Mouse (Mus musculus) lung, embryonic 15.5 days (tissue): Measurements from ENCODE around the gene Kmt2e. TPM values are rescaled to one million over a fixed set of nuclear protein-coding genes. Genes with fewer than 3 reads are reported as not detected.

Source experiments
- ATAC-seq: fragments of 200-750 bp; cut with Nextera tagmentation; 2 replicates; pipeline ENCODE4 v1.8.0; 2017; ENCODE audit warnings: moderate number of reproducible peaks, borderline replicate concordance; ENCODE audit not compliant: low FRiP score, low TSS enrichment; ENCODE audit errors: extremely low read depth
- H3K27ac ChIP-seq: fragments of 300-500 bp; sonication (generic); 2 replicates; pipeline ENCODE4 v1.5.1; 2015; ENCODE audit warnings: moderate library complexity, mild to moderate bottlenecking, inconsistent platforms
- H3K27me3 ChIP-seq: fragments of 300-500 bp; sonication (generic); 2 replicates; pipeline ENCODE4 v1.6.1; 2015; ENCODE audit warnings: inconsistent platforms
- H3K36me3 ChIP-seq: fragments of 300-500 bp; sonication (generic); 2 replicates; pipeline ENCODE4 v1.6.1; 2015; ENCODE audit warnings: inconsistent platforms
- H3K4me1 ChIP-seq: fragments of 300-500 bp; sonication (generic); 2 replicates; pipeline ENCODE4 v1.6.1; 2015; ENCODE audit warnings: inconsistent platforms
- H3K4me2 ChIP-seq: fragments of 300-500 bp; sonication (generic); 2 replicates; pipeline ENCODE4 v1.6.1; 2015; ENCODE audit warnings: inconsistent platforms, mild to moderate bottlenecking, moderate library complexity
- H3K4me3 ChIP-seq: fragments of 300-500 bp; sonication (generic); 2 replicates; pipeline ENCODE4 v1.5.1; 2015; ENCODE audit warnings: mild to moderate bottlenecking, inconsistent platforms
- H3K9ac ChIP-seq: fragments of 300-500 bp; sonication (generic); 2 replicates; pipeline ENCODE4 v1.6.1; 2015; ENCODE audit warnings: inconsistent platforms
- H3K9me3 ChIP-seq: fragments of 300-500 bp; sonication (generic); 2 replicates; pipeline ENCODE4 v1.6.1; 2016; ENCODE audit warnings: inconsistent platforms
- WGBS: fragments of 180-500 bp; shearing (Covaris S2); methylation state at CpG from one replicate; pipeline ENCODE4 v1.1.7; 2015; 5-methylcytosine and 5-hydroxymethylcytosine counted together
- polyA plus RNA-seq: library from polyadenylated mRNA; unstranded; fragments of >200 nt; fragmentation: Nextera tagmentation; extraction: Ambion mirVana; gene quantifications from 2 replicates; pipeline ENCODE4 v1.2.1, GENCODE M21; 2015

Kmt2e gene
- polyA plus RNA-seq, 1 experiment from 2014 or later: 99.4 TPM

DNA sequence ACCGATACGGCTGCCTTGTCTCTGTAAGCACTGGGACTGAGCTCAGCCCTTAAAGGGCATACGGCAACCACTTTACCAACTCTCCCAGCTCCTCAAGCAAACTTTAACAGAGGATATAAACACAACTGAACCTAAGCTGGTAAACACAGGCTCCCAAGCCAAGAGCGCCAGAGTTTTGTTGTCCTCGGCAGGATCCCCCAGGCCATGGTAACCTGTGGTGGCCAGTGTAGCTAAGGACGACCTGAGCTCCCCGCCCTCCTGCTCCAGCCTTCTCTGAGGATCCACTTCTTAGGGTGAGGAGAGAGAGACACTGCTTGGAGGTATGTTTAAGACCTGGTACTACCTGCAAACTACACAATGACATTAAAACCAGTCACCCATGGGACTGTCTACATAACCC lies 78.3 kb downstream of the Kmt2e start:
- 89% methylated on average over 7 of the region's 7 CpGs for WGBS
- Histone ChIP-seq H3K4me3 (no peak overlapping the region), H3K27me3 (no peaks in the 10 kb centered on the region), H3K4me2 (no peak overlapping the region), H3K4me1 (no peaks in the 10 kb centered on the region), H3K27ac (no peak overlapping the region), H3K36me3 (peaks cover 28% of the 10 kb centered on the region; the same call in 1 of the 2 replicates), H3K9me3 (no peaks in the 10 kb centered on the region), H3K9ac (no peak overlapping the region)
- ATAC-seq: no peak

DNA sequence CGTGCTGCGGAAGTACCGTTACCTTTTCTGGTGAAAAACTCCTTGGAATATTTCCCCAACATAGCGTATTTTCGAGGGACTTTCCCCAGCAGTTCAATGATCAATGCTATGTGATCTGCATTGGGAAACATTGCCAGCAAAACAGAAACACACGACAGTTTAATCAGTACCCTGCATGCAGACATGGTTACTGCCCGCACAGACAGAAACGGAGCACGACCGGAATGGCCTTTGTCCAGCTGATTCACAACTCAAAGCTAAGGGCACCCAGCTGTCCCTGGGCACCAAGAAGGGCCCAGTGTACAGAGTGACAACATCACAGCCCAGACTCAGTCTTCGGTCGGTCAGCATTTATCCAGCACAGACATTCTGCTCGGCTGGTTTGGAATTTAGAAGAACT lies 79.2 kb downstream of the Kmt2e start:
- H3K27me3 ChIP-seq: no peaks in the 10 kb centered on the region
- peaks cover under 1% of the 10 kb centered on the region for H3K4me1 ChIP-seq
- no peak overlapping the region for H3K4me2 ChIP-seq
- no peaks in the 10 kb centered on the region for H3K9me3 ChIP-seq
- no peak overlapping the region for H3K27ac ChIP-seq
- no peak for ATAC-seq
- no peak overlapping the region for H3K9ac ChIP-seq
- H3K36me3 ChIP-seq: peaks cover 28% of the 10 kb centered on the region; the same call in 1 of the 2 replicates
- no peak overlapping the region for H3K4me3 ChIP-seq
- 93% methylated on average over 13 of the region's 13 CpGs for WGBS

DNA sequence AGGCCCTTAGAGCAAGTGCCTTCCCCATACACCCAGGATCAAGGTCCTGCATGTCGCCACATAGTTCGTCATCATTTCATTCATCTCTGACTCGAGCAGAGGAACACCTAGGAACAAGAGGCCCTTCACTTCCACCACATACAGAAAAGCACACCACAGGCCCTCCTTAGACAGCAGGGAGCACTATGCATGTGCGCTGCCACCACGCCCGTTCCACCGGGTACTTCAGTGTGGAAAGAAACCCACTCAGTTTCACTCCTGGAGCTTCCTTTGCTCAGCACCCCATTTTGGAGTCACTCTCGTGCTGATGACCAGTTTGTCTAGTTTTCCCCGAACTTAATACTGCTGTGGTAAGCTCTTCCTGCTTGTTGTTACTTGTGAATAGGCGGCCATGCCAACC lies 80.8 kb downstream of the Kmt2e start:
- Histone ChIP-seq H3K27ac (no peak overlapping the region), H3K9ac (no peak overlapping the region), H3K4me2 (no peak overlapping the region), H3K4me1 (peaks cover 14% of the 10 kb centered on the region), H3K4me3 (no peak overlapping the region), H3K9me3 (no peaks in the 10 kb centered on the region), H3K27me3 (no peaks in the 10 kb centered on the region), H3K36me3 (peaks cover 26% of the 10 kb centered on the region; the same call in 1 of the 2 replicates)
- no peak for ATAC-seq
- WGBS: 83% methylated on average over 10 of the region's 10 CpGs

DNA sequence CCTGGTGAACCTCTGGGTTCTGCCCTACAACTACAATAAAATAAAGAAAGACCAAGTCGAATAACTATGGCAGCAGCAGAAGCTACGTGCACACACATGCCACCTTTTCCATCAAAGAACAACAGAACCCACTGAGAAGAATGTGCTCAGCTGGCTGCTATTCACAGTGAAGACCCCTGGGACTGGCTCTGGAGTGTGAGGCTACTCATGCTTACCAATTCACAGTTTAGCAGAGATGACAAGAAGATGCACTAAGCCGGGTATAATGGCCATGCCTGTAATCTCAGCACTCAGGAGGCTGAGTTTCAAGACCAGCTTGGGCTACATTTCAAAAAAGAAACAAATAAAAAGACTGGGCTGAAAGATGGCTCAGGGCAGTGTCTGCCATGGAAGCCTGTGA lies 82.7 kb downstream of the Kmt2e start:
- Histone ChIP-seq H3K4me2 (no peak overlapping the region), H3K4me1 (peaks cover 14% of the 10 kb centered on the region), H3K4me3 (no peak overlapping the region), H3K27me3 (no peaks in the 10 kb centered on the region), H3K36me3 (peaks cover 25% of the 10 kb centered on the region; the same call in 1 of the 2 replicates), H3K9me3 (no peaks in the 10 kb centered on the region), H3K27ac (no peak overlapping the region), H3K9ac (no peak overlapping the region)
- no peak for ATAC-seq
- WGBS: 82% methylated on average over 3 of the region's 3 CpGs

DNA sequence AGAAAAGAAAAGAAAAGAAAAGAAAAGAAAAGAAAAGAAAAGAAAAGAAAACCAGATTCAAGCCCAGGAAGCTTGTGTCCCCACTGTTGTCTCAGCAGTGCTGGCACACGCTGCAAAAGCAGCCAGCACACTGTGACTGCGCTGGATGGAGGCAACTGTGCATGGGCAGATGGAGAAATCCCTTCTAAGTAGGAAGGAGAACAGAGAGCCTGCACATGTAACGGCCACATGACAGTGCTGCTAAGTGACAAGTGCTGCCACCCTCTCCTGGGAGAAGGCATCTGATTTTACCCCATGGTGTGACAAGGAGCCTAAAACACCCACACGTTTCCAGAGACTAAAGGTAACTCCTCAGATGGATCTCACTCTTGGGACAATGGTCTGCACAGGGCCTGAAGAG lies 83.6 kb downstream of the Kmt2e start:
- peaks cover 14% of the 10 kb centered on the region for H3K4me1 ChIP-seq
- WGBS: 71% methylated on average over 4 of the region's 4 CpGs
- H3K9ac ChIP-seq: no peak overlapping the region
- no peak overlapping the region for H3K27ac ChIP-seq
- no peak overlapping the region for H3K4me3 ChIP-seq
- H3K27me3 ChIP-seq: no peaks in the 10 kb centered on the region
- peaks cover 23% of the 10 kb centered on the region; the same call in 1 of the 2 replicates for H3K36me3 ChIP-seq
- no peak for ATAC-seq
- H3K4me2 ChIP-seq: no peak overlapping the region
- no peaks in the 10 kb centered on the region for H3K9me3 ChIP-seq

DNA sequence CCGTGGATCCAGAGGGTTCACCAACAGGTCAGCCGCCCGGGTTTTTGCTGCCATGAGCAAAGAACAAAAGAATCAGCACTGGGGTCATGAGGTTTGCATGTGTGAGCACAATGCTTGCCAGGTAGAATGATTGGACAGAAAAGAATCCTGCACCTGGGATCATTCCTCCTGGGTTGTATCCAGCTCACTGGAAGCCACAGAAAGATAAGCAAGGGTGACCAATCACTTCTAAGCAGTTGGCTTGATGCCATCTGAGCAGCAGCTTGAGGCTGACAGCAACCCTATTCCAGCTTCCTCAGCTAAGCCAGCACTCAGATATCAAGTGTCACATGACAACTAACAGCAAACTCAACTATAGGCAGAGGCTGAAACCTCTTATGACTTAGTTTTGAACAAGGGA lies 84.4 kb downstream of the Kmt2e start:
- Histone ChIP-seq H3K4me2 (no peak overlapping the region), H3K36me3 (peaks cover 18% of the 10 kb centered on the region), H3K9ac (no peak overlapping the region), H3K27me3 (no peaks in the 10 kb centered on the region), H3K27ac (0 out of 2 replicates have a peak overlapping the region, but pooled peaks have one; percentile 2), H3K9me3 (no peaks in the 10 kb centered on the region), H3K4me3 (no peak overlapping the region), H3K4me1 (peaks cover 14% of the 10 kb centered on the region)
- WGBS: 25% methylated on average over 3 of the region's 3 CpGs
- ATAC-seq: peak; percentile 77; the same call in 1 of the 2 replicates

DNA sequence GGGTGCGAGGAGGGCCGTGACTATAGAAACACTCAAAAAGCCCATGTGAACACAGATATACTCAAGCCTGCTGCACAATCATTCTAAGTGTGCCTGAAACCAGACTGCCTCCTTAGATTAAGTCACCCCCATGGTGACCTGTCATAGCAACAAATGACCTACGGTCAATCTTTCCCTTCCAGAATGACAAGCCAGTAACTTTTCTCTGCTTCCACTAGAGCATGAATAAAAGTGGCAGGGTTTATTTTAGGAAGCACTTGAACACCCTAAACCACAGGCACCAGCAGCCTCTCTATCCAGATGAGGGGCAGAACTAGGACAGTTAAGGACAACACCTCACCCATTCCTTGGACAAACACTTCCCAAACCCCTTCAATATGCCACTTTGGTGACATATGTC lies 85.4 kb downstream of the Kmt2e start:
- no peak for ATAC-seq

DNA sequence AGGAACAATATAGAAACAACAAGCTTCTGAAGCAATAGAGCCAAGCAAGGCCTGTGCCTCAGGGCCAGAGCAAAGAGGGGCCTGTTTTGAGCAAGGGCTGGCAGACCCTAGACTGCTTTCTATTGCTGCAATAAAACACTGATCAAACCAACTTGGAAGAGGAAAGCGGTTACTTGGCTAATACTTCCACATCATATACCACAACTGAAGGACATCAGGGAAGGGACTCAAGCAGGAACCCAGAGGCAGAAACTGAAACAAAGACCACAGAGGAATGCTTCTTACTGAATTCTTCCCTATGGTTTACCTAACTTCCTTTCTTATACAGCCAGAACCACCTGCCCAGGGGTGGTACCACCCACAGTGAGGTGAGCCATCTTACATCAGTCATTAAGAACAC lies 87.4 kb downstream of the Kmt2e start:
- Histone ChIP-seq H3K27me3 (no peaks in the 10 kb centered on the region), H3K27ac (no peak overlapping the region), H3K9ac (no peak overlapping the region), H3K36me3 (peaks cover 11% of the 10 kb centered on the region), H3K9me3 (no peaks in the 10 kb centered on the region), H3K4me1 (peaks cover 14% of the 10 kb centered on the region), H3K4me2 (no peak overlapping the region), H3K4me3 (no peak overlapping the region)
- WGBS: 88% methylated on average over 1 of the region's 1 CpGs
- no peak for ATAC-seq

More for the DNA sequence above, 85.4 kb downstream of the Kmt2e start:
- no peak overlapping the region for H3K27ac ChIP-seq
- peaks cover 14% of the 10 kb centered on the region for H3K4me1 ChIP-seq
- 91% methylated on average over 3 of the region's 3 CpGs for WGBS
- H3K27me3 ChIP-seq: no peaks in the 10 kb centered on the region
- no peaks in the 10 kb centered on the region for H3K9me3 ChIP-seq
- H3K36me3 ChIP-seq: peaks cover 15% of the 10 kb centered on the region
- no peak overlapping the region for H3K4me2 ChIP-seq
- no peak overlapping the region for H3K9ac ChIP-seq
- H3K4me3 ChIP-seq: no peak overlapping the region

DNA sequence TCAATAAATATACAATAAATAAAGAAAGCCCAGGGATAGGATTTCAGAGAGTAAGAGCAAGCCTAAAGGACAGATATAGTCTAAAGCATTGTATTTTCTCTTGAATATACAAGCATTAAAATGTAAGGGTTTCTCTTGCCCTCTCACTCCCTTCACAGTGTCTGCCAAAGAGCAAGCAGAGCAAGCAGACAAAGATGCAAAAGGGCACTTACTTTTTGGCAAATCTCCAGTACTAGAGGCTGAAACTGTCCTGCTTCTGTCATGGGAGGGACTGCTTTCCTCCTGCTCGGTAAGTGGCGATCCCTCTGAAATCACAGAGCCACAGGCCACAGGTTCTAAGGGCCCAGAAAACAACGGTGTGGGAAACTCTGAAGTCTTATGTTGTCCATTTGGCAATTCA lies 89.7 kb downstream of the Kmt2e start:
- ATAC-seq: no peak

DNA sequence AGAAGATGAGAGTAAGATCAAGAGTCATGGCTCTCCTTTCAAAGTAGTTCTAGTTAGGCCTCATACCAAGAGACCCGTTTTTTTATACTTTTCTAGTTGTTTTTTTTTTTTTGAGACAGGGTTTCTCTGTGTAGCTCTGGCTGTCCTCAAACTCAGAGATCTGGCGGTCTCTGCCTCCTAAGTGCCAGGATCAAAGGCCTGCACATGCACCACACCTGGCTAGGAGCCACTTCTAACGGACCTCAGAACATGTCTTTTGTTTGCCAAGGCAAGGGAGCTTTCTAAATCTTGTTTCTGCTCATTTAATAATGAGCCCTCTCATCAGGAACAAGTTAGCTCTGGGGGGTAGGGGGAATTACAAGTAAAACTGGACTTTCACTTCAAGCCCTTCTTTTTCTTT lies 90.4 kb downstream of the Kmt2e start:
- Histone ChIP-seq H3K4me1 (peaks cover 2% of the 10 kb centered on the region), H3K4me2 (no peak overlapping the region), H3K4me3 (no peak overlapping the region), H3K9ac (no peak overlapping the region), H3K9me3 (no peaks in the 10 kb centered on the region), H3K27ac (no peak overlapping the region), H3K36me3 (peaks cover 11% of the 10 kb centered on the region), H3K27me3 (no peaks in the 10 kb centered on the region)
- WGBS: 49% methylated on average over 3 of the region's 3 CpGs
- no peak for ATAC-seq

More for the DNA sequence above, 89.7 kb downstream of the Kmt2e start:
- Histone ChIP-seq H3K4me2 (no peak overlapping the region), H3K9ac (no peak overlapping the region), H3K4me3 (no peak overlapping the region), H3K27ac (no peak overlapping the region), H3K4me1 (peaks cover 9% of the 10 kb centered on the region), H3K9me3 (no peaks in the 10 kb centered on the region), H3K36me3 (peaks cover 11% of the 10 kb centered on the region), H3K27me3 (no peaks in the 10 kb centered on the region)
- 74% methylated on average over 3 of the region's 3 CpGs for WGBS

DNA sequence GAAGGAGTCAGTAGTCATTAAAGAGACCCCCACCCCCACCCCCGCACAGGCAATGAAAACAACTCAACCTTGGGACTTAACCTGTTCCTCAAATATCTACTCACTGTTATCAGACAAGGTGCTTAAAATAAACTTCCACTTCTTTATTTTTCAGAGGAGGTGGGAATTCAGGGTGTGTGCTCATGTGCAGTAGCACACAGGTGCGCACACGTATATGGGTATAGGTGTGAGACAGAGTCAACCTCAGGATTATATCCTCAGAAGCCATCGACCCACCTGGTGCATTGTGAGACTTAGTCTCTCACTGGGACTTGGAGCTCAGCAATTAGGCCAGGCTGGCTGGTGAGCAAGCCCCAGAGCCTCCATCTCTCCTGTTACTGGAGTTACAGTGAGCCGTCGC lies 96.9 kb downstream of the Kmt2e start:
- no peaks in the 10 kb centered on the region for H3K27me3 ChIP-seq
- no peak overlapping the region for H3K27ac ChIP-seq
- H3K36me3 ChIP-seq: no peaks in the 10 kb centered on the region
- no peak overlapping the region for H3K4me2 ChIP-seq
- H3K9me3 ChIP-seq: no peaks in the 10 kb centered on the region
- ATAC-seq: no peak
- H3K4me3 ChIP-seq: no peak overlapping the region
- no peak overlapping the region for H3K9ac ChIP-seq
- WGBS: 86% methylated on average over 6 of the region's 6 CpGs
- H3K4me1 ChIP-seq: no peaks in the 10 kb centered on the region

DNA sequence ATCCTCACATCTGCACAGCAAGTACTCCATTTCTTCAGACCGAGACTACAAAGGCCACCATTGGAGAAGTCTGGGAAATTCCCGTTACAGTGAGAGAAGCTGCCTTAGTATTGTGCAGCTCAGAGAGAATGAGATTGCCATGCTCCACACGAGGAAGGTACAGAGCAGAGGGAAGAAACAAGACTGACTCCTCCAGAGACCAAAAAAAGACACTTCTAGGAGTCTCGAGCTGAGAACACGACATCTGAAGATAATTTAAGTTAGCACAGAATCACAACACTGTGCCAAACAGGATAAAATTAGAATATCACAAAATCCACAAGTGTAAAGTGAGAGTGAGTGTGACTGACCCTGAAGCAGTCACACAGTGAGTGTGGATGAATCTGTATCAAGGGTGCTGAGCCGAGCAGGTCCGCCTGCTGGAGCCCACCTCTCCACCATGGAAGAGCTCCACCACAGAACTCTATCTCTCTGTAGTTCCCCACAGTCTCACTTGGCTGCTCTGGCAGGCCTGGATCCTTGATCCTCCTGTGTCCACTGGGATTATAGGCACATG lies 97.4 kb downstream of the Kmt2e start:
- H3K4me3 ChIP-seq: no peak overlapping the region
- H3K36me3 ChIP-seq: no peaks in the 10 kb centered on the region
- no peak for ATAC-seq
- no peak overlapping the region for H3K9ac ChIP-seq
- H3K27ac ChIP-seq: no peak overlapping the region
- H3K27me3 ChIP-seq: no peaks in the 10 kb centered on the region
- no peak overlapping the region for H3K4me2 ChIP-seq
- 84% methylated on average over 7 of the region's 7 CpGs for WGBS
- H3K9me3 ChIP-seq: no peaks in the 10 kb centered on the region
- H3K4me1 ChIP-seq: no peaks in the 10 kb centered on the region

DNA sequence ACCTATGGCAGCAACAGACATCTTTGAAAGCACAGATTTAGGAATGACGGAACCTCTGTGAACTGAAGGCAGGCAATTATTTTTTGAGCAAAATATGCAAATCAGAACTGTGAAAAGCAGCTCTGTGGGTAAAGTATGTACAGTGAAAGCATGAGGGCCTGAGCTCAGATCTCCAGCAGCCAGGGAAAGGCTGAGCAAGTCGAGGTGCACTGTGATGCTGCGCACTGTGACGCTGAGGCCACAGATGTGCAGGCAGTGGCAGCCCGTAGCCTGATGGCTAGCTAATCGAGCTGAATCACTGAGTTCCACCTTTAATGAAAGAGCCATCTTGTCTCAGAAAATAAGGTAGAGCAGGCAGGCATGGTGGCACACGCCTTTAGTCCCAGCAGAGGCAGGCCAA lies 101.5 kb downstream of the Kmt2e start:
- Histone ChIP-seq H3K4me3 (no peak overlapping the region), H3K4me2 (no peak overlapping the region), H3K27me3 (no peaks in the 10 kb centered on the region), H3K36me3 (peaks cover 15% of the 10 kb centered on the region), H3K9me3 (no peaks in the 10 kb centered on the region), H3K9ac (no peak overlapping the region), H3K4me1 (no peaks in the 10 kb centered on the region), H3K27ac (no peak overlapping the region)
- 89% methylated on average over 7 of the region's 7 CpGs for WGBS
- no peak for ATAC-seq
